Mouse (Mus musculus) midbrain, embryonic 10.5 days (tissue): ENCODE data around the gene Doc2g. TPM values are rescaled to one million over a fixed set of nuclear protein-coding genes. Genes with fewer than 3 reads are reported as not detected.

Source experiments
- DNase-seq: peaks from one replicate; pipeline ENCODE4 v3.0.0-alpha.2; 2017; ENCODE audit warnings: low spot score
- H3K27ac ChIP-seq: fragments of 300-500 bp; sonication (generic); replicated peaks from 2 replicates; pipeline ENCODE4 v1.5.1; 2016; ENCODE audit warnings: mild to moderate bottlenecking
- H3K27me3 ChIP-seq: fragments of 300-500 bp; sonication (generic); 2 replicates; pipeline ENCODE4 v1.6.1; 2016; ENCODE audit warnings: low read depth, mild to moderate bottlenecking; ENCODE audit not compliant: poor library complexity, severe bottlenecking
- H3K36me3 ChIP-seq: fragments of 300-500 bp; sonication (generic); 2 replicates; pipeline ENCODE4 v1.6.1; 2016; ENCODE audit warnings: mild to moderate bottlenecking, moderate library complexity
- H3K4me1 ChIP-seq: fragments of 300-500 bp; sonication (generic); 2 replicates; pipeline ENCODE4 v1.6.1; 2016
- H3K4me3 ChIP-seq: fragments of 300-500 bp; sonication (generic); 2 replicates; pipeline ENCODE4 v1.5.1; 2016; ENCODE audit warnings: mild to moderate bottlenecking, moderate library complexity
- H3K9me3 ChIP-seq: fragments of 300-500 bp; sonication (generic); replicated peaks from 2 replicates; pipeline ENCODE4 v1.6.1; 2016; ENCODE audit warnings: mild to moderate bottlenecking
- WGBS: fragments of 180-500 bp; shearing (Covaris S2); methylation state at CpG from one replicate; pipeline ENCODE4 v1.1.7; 2016; 5-methylcytosine and 5-hydroxymethylcytosine counted together
- polyA plus RNA-seq: library from polyadenylated mRNA; unstranded; fragments of >200 nt; fragmentation: Nextera tagmentation; extraction: Ambion mirVana; gene quantifications from 2 replicates; pipeline ENCODE4 v1.2.1, GENCODE M21; 2016

Gene Doc2g
- polyA plus RNA-seq, 1 experiment from 2014 or later = 2.2 TPM

DNA sequence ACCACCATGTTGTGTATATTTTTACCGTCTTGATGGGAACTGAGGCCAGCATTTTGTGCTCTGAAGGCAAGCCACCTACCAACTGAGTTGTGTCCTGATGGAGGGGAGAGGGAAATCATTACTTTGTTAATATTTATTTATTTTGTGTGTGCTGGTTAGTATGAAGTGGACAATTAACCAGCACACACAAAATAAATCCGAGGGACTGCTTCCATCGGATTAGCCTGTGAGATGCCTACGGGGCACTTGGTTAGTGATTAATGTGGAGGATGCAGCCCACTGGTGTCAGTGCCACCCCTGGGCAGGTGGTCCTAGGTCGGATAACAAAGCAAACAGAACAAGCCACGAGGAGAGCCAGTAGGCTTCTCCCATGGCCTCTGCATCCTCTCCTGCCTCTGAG, 8.2 kb upstream of the Doc2g start:
- Histone ChIP-seq H3K36me3 (no peaks in the 10 kb centered on the region), H3K4me3 (no peak overlapping the region), H3K9me3 (no peaks in the 10 kb centered on the region), H3K4me1 (peaks cover 26% of the 10 kb centered on the region), H3K27ac (no peak overlapping the region), H3K27me3 (peaks cover 12% of the 10 kb centered on the region)
- whole genome bisulfite sequencing = 70% methylated on average over 6 of the region's 6 CpGs
- DNase-seq = no peak

DNA sequence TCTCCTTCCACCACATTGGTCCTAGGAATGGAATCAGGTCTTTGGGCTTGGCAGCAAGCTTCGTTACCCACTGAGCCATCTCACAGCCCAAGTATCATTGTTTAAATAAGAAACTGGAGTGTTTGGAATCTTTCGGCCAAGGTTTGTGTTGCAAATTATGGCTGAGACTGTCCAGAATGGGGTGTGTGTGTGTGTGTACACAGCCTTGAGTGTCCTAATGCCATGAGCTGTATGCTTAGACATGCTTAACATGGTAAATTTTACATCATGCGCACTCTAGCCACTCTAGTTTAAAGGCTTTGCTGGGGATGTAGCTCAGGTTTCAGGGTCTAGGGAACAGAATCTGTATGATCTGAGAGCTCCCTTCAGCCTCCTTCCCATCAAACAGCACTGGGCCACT, 7.6 kb upstream of the Doc2g start:
- peaks cover 29% of the 10 kb centered on the region for H3K4me1 ChIP-seq
- H3K4me3 ChIP-seq = no peak overlapping the region
- H3K27me3 ChIP-seq = peaks cover 12% of the 10 kb centered on the region
- no peak overlapping the region for H3K27ac ChIP-seq
- 83% methylated on average over 3 of the region's 3 CpGs for WGBS
- no peak for DNase-seq
- no peaks in the 10 kb centered on the region for H3K9me3 ChIP-seq
- no peaks in the 10 kb centered on the region for H3K36me3 ChIP-seq

DNA sequence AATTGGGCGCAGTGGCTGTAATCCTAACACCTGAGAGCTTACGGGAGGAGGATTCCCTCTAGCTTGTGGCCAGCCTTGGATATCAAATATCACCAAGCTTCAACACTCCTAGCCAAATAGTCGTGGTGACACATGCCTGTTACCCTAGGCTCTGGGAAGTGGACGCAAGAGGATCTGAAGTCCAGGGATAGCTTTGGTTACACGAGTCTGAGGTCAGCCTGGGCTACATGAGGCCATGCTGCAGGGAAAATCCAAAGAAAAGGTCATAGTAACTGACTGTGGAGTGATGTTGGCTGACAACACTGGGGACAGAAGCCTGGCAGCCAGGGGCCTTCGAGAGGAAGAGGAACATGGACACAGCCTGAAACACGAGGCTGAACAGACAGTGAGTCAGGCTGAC, 7.0 kb upstream of the Doc2g start:
- Histone ChIP-seq H3K4me3 (no peak overlapping the region), H3K36me3 (no peaks in the 10 kb centered on the region), H3K27me3 (peaks cover 7% of the 10 kb centered on the region), H3K27ac (no peak overlapping the region), H3K9me3 (no peaks in the 10 kb centered on the region), H3K4me1 (peaks cover 35% of the 10 kb centered on the region)
- 79% methylated on average over 7 of the region's 7 CpGs for WGBS
- DNase-seq = no peak

DNA sequence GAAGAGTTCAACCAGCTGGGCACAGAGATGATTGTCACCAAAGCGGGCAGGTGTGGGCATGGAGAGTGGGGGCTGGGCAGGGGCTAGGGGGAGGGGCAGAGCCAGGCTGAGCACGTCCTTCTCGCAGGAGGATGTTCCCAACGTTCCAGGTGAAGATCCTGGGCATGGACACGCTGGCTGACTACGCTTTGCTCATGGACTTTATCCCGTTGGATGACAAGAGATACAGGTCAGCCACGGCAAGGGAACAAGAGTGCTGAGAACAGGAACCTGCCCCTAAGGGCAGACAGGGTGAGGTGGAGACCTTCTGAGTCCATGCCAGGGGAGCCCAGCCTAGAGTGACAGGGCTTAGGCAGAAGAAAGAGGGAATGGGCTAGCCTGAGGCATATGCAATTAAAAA, 6.4 kb upstream of the Doc2g start:
- no peak overlapping the region for H3K4me3 ChIP-seq
- WGBS = 80% methylated on average over 8 of the region's 8 CpGs
- H3K9me3 ChIP-seq = no peaks in the 10 kb centered on the region
- no peak overlapping the region for H3K27ac ChIP-seq
- peaks cover 42% of the 10 kb centered on the region for H3K4me1 ChIP-seq
- peaks cover 12% of the 10 kb centered on the region for H3K27me3 ChIP-seq
- DNase-seq = no peak
- no peaks in the 10 kb centered on the region for H3K36me3 ChIP-seq

DNA sequence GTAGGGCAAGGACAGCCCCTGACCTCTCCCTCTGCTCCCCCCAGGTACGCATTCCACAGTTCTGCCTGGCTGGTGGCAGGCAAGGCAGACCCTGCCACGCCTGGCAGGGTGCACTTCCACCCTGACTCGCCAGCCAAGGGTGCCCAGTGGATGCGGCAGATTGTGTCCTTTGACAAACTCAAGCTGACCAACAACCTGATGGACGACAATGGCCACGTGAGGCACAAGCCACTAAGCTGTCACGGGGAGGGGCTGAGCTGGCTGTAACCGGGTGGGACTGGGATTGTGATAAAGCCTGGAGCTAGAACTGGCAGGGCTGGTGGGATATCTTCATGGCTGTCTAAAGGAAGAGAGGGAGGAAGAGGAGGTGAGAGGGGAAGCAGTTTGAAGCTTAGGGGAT, 5.9 kb upstream of the Doc2g start:
- no peak for DNase-seq
- H3K27ac ChIP-seq = no peak overlapping the region
- no peaks in the 10 kb centered on the region for H3K36me3 ChIP-seq
- peaks cover 14% of the 10 kb centered on the region for H3K27me3 ChIP-seq
- WGBS = 66% methylated on average over 8 of the region's 8 CpGs
- no peak overlapping the region for H3K4me3 ChIP-seq
- peaks cover 42% of the 10 kb centered on the region for H3K4me1 ChIP-seq
- no peaks in the 10 kb centered on the region for H3K9me3 ChIP-seq

DNA sequence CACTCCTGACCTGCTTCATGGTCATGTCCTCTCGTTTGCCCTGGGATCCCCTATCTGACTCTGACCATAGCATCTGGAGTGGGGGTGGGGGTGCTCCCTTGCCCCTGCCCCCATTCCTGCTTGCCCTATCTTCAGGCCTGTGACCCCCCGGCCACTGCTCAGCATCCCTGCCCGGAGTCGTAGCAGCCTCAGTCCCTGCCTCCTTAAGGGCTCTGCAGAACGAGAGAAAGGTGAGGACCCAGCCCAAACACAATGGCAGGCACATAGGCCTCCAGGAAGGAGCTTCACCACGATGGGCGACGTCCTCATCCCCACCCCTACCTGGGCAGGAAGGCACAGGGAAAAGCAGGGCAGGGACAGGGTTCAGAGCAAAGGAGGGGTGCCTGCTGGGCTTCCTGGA, 4.8 kb upstream of the Doc2g start:
- peak overlapping the region; percentile 7; the same call in 1 of the 2 replicates for H3K27ac ChIP-seq
- H3K27me3 ChIP-seq = peaks cover 14% of the 10 kb centered on the region
- no peak overlapping the region for H3K4me3 ChIP-seq
- DNase-seq = no peak
- no peaks in the 10 kb centered on the region for H3K36me3 ChIP-seq
- H3K4me1 ChIP-seq = peaks cover 36% of the 10 kb centered on the region
- 82% methylated on average over 8 of the region's 8 CpGs for WGBS
- no peaks in the 10 kb centered on the region for H3K9me3 ChIP-seq

DNA sequence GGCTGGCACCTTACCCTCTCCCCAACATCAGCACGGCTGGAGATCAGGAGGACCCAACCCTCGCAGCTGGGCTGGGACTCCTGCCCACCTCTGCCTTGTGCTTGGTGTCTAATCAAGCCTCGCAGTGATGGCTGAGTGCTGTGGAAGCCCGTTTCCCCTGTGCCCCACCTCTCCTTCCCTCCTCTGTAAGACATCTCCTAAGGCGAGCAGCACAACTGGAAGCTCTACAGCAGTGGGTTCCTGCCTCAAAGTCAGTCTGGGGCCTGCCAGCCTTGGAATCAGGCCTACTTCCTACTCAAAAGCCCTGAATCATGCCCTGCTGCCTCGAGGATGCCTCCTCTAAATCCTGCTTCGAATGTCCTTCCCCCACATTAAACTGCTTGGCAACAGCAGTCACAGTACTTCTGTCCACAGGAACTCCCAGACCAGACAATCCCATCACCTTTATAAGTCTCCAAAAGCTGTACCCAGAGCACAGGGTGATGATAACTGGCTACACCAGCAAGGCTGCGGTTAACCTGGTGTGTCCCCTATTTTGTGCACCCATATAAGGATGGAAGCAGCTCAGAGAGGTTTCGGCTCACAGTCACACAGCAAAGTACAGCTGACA, 3.9 kb upstream of the Doc2g start:
- Histone ChIP-seq H3K36me3 (no peaks in the 10 kb centered on the region), H3K4me1 (peaks cover 36% of the 10 kb centered on the region), H3K27ac (peak overlapping the region; percentile 38; the same call in 1 of the 2 replicates), H3K9me3 (no peaks in the 10 kb centered on the region), H3K27me3 (peaks cover 14% of the 10 kb centered on the region), H3K4me3 (peak overlapping the region; percentile 86)
- DNase-seq = no peak
- 89% methylated on average over 9 of the region's 9 CpGs for WGBS

DNA sequence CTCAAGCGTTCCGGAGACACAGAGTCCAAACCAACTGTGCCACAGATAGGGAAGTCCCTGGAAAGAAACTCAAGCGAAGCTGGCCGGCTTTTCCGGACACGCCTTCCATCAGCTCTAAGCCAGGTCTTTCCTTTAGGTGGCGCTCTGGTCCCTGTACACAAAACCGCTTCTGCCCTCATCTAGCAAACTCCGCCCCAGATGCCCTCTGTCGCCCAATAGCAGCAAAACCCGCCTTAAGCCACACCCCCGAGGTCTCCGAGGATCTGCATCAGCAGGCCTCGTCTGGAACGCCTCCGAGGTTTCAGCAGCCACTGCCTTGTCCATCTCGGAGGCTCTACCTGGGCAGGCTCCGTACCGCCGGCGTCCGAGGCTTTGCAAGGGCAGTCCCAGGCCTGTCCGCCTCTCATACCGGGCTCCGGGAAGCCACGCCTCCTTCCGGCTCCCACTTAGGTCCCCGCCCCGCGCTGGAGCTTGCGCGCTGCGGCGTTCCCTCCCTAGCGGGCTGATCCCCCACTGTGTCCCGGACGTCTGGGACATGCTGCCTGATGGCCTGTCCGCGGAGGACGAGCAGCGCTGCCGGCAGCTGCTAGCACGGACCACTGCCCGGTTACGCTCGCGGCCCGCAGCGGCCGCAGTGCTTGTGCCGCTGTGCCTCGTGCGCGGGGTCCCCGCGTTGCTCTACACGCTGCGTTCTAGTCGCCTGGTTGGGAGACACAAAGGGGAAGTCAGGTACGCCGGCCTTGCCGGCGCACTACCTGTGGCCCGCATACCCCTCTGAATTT, 2.8 kb upstream of the Doc2g start, which contains the start of the genes Nudt8 and Gm49405:
Nudt8 (plus strand) TSS at position 462 of the 782 bp plus-strand sequence.
Gm49405 (plus strand) TSS at position 508 of the 782 bp plus-strand sequence.
- H3K27ac ChIP-seq = peak within 1 kb of the TSS; percentile 92
- peak within 1 kb of the TSS; percentile 86 for H3K4me3 ChIP-seq
- peaks cover 32% of the 10 kb centered on the region for H3K4me1 ChIP-seq
- peaks cover 4% of the 10 kb centered on the region for H3K36me3 ChIP-seq
- DNase-seq = peak; percentile 97
- WGBS = under 1% methylated on average over 64 of the region's 64 CpGs
- peaks cover 14% of the 10 kb centered on the region for H3K27me3 ChIP-seq
- no peaks in the 10 kb centered on the region for H3K9me3 ChIP-seq

DNA sequence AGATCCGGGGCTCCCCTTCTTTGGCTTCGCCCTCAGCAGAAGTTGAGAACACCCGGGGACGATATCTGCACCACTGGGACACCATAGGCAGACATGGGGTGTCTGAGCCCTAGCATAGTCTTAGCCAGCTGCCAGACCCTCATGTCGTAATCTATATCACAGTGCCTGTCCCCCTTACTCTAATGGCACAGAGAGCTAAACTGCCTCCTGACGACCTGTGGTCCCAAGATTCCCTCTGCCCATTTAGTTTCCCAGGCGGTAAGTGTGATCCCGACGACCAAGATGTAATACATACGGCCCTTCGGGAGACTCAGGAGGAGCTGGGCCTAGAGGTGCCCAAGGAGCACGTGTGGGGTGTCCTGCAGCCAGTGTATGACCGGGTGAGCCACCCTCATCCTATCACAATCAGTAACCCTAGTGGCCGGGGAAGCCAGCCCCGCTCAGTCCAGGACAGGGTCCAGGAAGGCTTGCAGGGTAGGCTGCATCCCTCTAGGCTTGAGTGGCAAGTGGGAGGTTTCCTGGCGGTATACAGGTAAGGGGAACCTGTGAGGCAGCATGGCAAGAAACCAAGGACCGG, 2.1 kb upstream of the Doc2g start:
- Histone ChIP-seq H3K9me3 (no peaks in the 10 kb centered on the region), H3K4me3 (peak overlapping the region; percentile 86), H3K27ac (peak overlapping the region; percentile 92), H3K27me3 (peaks cover 14% of the 10 kb centered on the region), H3K4me1 (peaks cover 32% of the 10 kb centered on the region), H3K36me3 (peaks cover 8% of the 10 kb centered on the region)
- 20% methylated on average over 17 of the region's 17 CpGs for WGBS
- DNase-seq = peak; percentile 42

DNA sequence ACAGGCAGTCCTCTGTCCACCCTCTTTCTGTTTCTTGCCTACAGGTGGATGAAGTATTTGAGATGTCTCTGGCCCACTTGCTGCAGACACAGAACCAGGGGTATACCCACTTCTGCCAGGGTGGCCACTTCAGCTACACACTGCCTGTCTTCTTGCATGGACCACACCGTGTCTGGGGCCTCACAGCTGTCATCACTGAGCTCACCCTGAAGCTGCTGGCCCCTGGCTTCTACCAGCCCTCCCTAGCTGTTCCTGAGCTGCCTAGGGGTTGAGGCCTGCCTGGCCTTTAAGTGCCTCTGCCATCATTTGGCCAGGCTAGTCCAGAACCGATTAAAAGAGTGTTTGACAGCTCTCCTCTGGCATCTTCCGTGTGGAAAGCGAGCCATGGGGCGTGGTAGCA, 1.4 kb upstream of the Doc2g start:
- H3K4me3 ChIP-seq = peak overlapping the region; percentile 86; the same call in 1 of the 2 replicates
- DNase-seq = no peak
- peaks cover 16% of the 10 kb centered on the region for H3K36me3 ChIP-seq
- H3K9me3 ChIP-seq = no peaks in the 10 kb centered on the region
- peaks cover 14% of the 10 kb centered on the region for H3K27me3 ChIP-seq
- peaks cover 32% of the 10 kb centered on the region for H3K4me1 ChIP-seq
- 90% methylated on average over 5 of the region's 5 CpGs for WGBS
- no peak overlapping the region; the same call in 1 of the 2 replicates for H3K27ac ChIP-seq

DNA sequence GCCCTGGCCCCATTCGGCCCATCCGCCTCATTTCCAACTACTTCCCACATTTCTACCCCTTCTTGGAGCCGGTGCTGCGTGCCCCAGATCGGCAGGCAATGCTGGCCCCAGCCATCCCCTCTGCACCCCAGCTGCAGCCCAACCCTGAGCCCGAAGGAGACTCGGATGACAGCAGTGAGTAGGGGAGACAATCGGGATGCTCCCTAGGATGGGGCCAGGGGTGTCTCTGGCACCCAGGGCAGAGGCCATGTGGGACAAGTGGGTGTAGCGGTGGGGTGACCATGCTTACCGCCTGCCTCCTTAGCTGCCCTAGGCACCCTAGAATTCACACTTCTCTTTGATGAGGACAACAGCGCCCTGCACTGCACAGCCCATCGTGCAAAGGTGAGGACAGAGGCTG, 528 bp downstream of the Doc2g start:
- no peak overlapping the region for H3K4me3 ChIP-seq
- peaks cover 14% of the 10 kb centered on the region for H3K27me3 ChIP-seq
- peaks cover 27% of the 10 kb centered on the region for H3K4me1 ChIP-seq
- no peak for DNase-seq
- WGBS = 80% methylated on average over 12 of the region's 12 CpGs
- no peak overlapping the region for H3K27ac ChIP-seq
- no peaks in the 10 kb centered on the region for H3K9me3 ChIP-seq
- peaks cover 34% of the 10 kb centered on the region for H3K36me3 ChIP-seq

DNA sequence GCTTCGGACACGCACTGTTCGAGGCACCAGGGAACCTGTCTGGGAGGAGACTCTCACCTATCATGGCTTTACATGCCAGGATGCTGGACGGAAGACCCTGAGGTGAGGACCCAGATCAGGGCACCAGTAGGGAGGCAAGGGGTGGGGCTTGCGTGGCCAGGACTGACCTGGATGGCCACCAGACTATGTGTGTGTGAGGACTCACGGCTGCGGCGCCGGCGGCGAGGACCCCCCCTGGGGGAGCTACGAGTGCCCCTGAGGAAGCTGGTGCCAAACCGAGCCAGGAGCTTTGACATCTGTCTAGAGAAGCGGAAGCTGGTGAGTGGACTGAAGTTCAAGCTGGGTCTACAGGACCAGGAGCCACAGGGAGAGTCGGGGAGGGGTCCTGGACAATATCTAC, 1.2 kb downstream of the Doc2g start:
- Histone ChIP-seq H3K4me1 (peaks cover 22% of the 10 kb centered on the region), H3K36me3 (peaks cover 41% of the 10 kb centered on the region), H3K27me3 (peaks cover 7% of the 10 kb centered on the region), H3K27ac (no peak overlapping the region), H3K4me3 (no peak overlapping the region), H3K9me3 (no peaks in the 10 kb centered on the region)
- no peak for DNase-seq
- WGBS = 85% methylated on average over 15 of the region's 15 CpGs

DNA sequence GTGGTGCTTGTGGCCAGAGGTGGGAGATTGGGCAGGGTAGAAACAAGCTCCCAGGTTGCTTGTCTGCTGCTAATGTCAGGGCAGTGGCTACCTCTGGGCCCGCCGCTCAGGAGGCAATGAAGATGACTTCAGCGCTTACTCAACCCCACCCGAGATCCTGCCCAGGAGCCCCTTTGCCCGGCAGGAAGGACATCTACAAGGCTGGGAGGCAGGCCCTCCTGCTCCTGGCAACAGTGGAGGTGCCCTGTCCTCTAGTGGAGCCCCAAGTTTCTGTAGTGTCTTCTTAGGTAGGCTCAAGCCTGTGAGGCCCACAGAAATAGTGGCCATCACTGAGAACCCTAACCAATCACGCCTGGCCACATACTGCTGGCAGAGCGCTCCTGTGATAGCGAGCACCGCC, 2.0 kb downstream of the Doc2g start:
- H3K4me3 ChIP-seq = no peak overlapping the region
- H3K27ac ChIP-seq = no peak overlapping the region
- peaks cover 49% of the 10 kb centered on the region for H3K36me3 ChIP-seq
- peaks cover 17% of the 10 kb centered on the region for H3K4me1 ChIP-seq
- H3K27me3 ChIP-seq = peaks cover 7% of the 10 kb centered on the region
- 93% methylated on average over 9 of the region's 9 CpGs for WGBS
- DNase-seq = no peak
- no peaks in the 10 kb centered on the region for H3K9me3 ChIP-seq
